Mouse (Mus musculus): ENCODE results near the gene Mcat. TPM values are rescaled to one million over a fixed set of nuclear protein-coding genes. Genes with fewer than 3 reads are reported as not detected.

Mcat gene
- 4.2 TPM for polyA plus RNA-seq (2017; shearing (Covaris generic))

GRCm38 (mm10) chr15:83563327-83563856 lies at the start of gene Mcat, which contains the start of gene Tspo:
Gene Mcat (minus strand): TSS chr15:83563787.
Gene Tspo (plus strand): TSS chr15:83563592.

DNA sequence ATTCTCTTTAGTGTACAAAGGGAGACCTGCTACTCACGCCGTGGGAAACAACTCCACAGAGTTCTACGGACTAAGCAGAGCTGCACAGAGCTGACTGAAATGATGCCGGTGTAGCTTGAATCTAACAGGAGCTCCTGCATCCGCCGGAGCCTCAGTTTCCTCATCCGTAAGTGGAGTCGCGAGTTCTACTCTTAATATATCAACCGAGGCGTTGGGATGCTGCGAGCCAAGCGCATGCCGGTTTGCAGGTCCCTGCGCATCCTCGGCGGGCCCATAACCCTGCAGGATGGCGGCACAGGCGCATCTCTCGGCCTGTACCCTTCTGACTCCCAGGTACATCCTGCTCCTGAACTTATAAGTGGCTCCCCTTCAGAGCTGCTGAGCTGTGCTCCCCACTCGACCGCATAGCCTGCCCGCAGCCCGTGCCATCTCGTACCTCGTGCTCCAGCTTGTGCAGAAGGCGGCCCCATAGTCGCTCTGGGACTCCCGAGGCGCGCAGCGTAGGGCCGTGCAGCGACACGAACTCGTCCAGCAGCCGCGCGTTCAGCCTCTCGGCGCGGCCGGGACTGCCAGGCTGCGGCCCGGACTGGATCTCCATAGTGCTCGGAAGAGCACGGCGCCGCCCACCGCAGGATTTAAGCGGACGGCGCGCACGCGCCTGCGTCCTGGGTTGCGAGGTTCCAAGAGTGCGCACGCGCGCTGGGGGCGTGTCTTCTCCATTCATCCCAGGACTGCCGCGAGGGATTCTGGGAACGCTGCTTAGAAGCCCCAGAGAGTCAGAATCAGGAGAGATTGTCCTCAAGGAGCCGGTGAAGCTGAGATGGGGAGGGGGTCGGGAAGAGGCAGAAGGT lies 31.2 kb upstream of the Mcat start, which contains the start of gene Ttll12:
TSS of gene Ttll12 (minus strand) at position 645 of the 851 bp plus-strand sequence.

DNA sequence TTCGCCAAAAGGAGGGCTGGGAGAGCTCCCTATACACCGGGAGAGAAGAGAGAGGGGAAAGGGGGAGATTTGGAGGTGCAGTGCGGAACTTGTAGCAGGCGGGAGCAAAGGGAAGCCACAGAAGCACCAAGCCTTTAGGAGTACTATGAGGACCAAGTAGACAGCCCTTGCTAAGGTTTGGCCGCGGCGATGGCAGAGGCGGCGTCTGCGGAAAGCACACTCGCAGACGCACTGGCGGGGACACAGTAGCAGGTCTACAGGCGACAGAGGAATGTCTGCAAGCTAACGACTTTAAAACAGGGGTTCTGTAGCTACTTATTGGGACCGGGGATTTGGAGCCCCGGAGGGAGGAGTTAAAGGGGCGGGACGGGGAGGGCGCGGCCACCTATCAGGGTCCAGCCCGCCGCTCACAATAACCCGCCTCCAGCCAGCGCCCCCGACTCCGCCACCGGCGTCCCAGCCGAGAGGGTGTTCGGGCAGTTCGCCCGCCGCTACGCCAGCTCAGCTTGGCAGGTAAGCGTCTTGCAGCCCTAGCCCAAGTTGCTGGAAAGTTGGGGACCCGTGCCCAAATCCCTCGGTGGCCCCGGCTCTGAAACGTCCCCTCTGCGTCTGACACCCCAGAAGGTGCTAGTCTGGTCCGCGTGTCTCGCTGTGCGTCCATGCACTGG lies 37.0 kb downstream of the Mcat start, which contains the start of gene Bik:
TSS of gene Bik (plus strand) at position 439 of the 668 bp plus-strand sequence.

DNA sequence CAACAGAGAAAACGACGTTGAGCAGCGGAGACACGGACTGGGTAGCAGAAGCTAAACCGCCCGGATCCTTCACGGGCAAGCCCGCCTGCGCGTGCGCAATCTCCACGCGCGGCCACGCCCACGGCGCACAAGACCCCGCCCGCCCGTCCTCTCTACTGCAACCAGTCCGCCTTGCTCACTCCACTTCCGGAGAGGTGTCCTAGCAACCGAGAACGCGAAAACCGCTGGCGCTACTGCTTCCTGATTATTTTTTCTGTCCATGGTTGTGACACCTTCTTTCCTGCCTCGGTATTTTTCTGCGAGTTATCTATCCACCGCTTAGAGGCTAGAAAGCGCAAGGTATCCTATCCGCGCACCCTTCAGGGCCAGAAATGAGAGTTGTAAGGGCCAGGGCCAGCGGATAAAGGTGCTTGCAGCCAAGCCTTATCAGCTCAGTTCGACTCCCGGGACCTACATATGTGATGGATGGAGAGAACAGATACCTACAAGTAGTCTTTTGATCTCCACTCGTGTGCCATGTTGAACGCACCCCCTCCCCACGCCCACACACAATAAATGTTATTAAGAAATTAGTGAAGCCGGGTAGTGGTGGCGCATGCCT lies 52.7 kb downstream of the Mcat start, which contains the start of gene Ttll1:
TSS of gene Ttll1 (minus strand) at position 89 of the 601 bp plus-strand sequence.

Other genes with a start within 250 kb of the Mcat start
- 20.6 TPM for gene Arfgap3, start 213.5 kb downstream of the Mcat start, polyA plus RNA-seq (2017; shearing (Covaris generic))
- gene Pacsin2, start 99.2 kb downstream of the Mcat start, polyA plus RNA-seq (2017; shearing (Covaris generic)): 51.1 TPM
- gene Ttll1, start 52.9 kb downstream of the Mcat start, polyA plus RNA-seq (2017; shearing (Covaris generic)): 15.8 TPM
- 4.5 TPM for gene Bik, start 36.9 kb downstream of the Mcat start, polyA plus RNA-seq (2017; shearing (Covaris generic))
- 394 TPM for gene Tspo, start 195 bp downstream of the Mcat start, polyA plus RNA-seq (2017; shearing (Covaris generic))
- gene Ttll12, start 31.4 kb upstream of the Mcat start, polyA plus RNA-seq (2017; shearing (Covaris generic)): 25.2 TPM
- gene Scube1, start 161.2 kb upstream of the Mcat start, polyA plus RNA-seq (2017; shearing (Covaris generic)): not detected
- not detected for gene Mpped1, start 215.7 kb upstream of the Mcat start, polyA plus RNA-seq (2017; shearing (Covaris generic))

All from inflammation-experienced regulatory T-cells, adult 16 weeks (primary cell).